Mouse (Mus musculus) intestine, embryonic 14.5 days (tissue): ENCODE measurements around the gene Bpifb9b. TPM values are rescaled to one million over a fixed set of nuclear protein-coding genes. Genes with fewer than 3 reads are reported as not detected.

Experiments used
- polyA plus RNA-seq: library from polyadenylated mRNA; unstranded; fragments of >200 nt; fragmentation: Nextera tagmentation; extraction: Ambion mirVana; gene quantifications from 2 replicates; pipeline ENCODE4 v1.2.1, GENCODE M21; 2014

The Bpifb9b gene
- polyA plus RNA-seq, 1 experiment from 2014 or later = not detected

Other genes with a start within 250 kb of the Bpifb9b start
- not detected in 2 replicates for gene Bpifa3, start 176.9 kb upstream of the Bpifb9b start, polyA plus RNA-seq
- gene Bpifa1, start 164.3 kb upstream of the Bpifb9b start, polyA plus RNA-seq = not detected in 2 replicates
- gene Bpifa5, start 144.6 kb upstream of the Bpifb9b start, polyA plus RNA-seq = not detected in 2 replicates
- not detected in 2 replicates for gene Bpifb1, start 116.4 kb upstream of the Bpifb9b start, polyA plus RNA-seq
- 0.35 TPM in 1 of 2 replicates, not detected in the other for gene Bpifb5, start 83.5 kb upstream of the Bpifb9b start, polyA plus RNA-seq
- gene Bpifb9a, start 49.4 kb upstream of the Bpifb9b start, polyA plus RNA-seq = not detected in 2 replicates
- gene Cdk5rap1, start 65.8 kb downstream of the Bpifb9b start, polyA plus RNA-seq = 9.5 and 18.0 TPM in 2 replicates
- 2.3 and 2.7 TPM in 2 replicates for gene Snta1, start 100.9 kb downstream of the Bpifb9b start, polyA plus RNA-seq
- 33.6 and 42.3 TPM in 2 replicates for gene Cbfa2t2, start 129.3 kb downstream of the Bpifb9b start, polyA plus RNA-seq
- 0.55 and 0.73 TPM in 2 replicates for gene 1700003F12Rik, start 239.9 kb downstream of the Bpifb9b start, polyA plus RNA-seq
- gene Actl10, start 244.5 kb downstream of the Bpifb9b start, polyA plus RNA-seq = 0.23 and 0.27 TPM in 2 replicates